Mouse (Mus musculus): ENCODE measurements around the gene Bst2. TPM values are rescaled to one million over a fixed set of nuclear protein-coding genes. Genes with fewer than 3 reads are reported as not detected.

Gene Bst2
- polyA plus RNA-seq, 1 experiment from 2014 or later, result 11.8 TPM

DNA sequence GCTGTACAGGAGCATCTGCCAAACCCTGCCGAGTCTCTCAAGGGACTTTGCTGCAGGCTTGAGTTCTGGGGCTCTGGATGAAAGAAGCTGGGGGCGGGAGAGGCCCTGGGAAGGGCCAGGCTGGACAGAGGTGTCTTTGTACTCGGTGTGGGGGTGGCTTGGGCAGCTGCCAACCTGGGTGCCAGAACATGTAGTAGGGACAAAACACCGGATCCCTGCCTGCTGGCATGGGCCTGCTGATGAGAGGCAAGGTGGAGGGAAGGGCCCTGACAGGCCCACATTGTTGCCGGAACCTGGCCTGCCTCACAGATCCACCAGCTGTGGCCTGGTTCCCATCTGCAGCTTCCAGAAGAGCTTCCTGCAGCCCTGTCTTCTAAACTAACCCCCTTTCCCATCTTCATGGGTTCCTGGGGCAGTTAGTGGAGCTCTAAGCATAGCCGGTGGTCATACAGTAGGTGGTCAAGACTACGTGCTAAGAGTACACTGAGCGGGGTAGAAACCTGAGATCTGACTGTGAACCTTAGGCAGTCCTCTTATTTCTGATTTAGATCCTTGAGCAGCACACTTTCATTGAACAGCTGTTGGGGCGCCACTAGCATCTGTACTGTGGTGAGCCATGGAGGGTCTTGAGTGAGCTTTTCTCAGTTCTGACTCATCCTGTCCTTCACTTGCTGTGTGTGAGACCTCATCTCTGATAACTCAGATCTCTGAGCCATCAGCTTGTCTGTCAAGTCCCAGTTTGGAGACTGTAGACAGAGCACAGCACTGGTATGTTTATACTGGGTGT lies 35.8 kb upstream of the Bst2 start:
- no peak overlapping the region for H3K9ac ChIP-seq (ENCODE audit: low read length)
- H3K4me2 ChIP-seq (ENCODE audit: low read length), result no peak overlapping the region

DNA sequence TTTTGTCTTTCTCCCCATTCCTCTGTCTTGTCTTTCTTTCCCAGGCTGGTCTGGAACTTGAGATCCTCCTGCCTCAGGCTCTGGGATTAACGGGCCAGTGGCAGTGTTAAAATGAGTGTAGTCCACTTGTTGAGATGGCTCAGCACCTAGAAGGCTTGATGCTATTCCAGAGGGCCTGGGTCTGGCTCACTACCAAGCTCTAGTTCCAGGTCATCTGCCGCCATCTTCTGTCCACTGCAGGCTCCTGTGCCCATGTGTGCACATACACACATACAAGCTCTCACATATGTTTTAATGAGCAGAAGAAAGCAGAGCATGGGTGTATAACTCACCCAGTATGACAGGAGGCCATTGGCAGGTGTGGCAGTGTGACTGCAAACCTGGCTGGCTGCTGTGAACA lies 34.8 kb upstream of the Bst2 start:
- no peak overlapping the region for H3K9ac ChIP-seq (ENCODE audit: low read length)
- no peak overlapping the region for H3K4me2 ChIP-seq (ENCODE audit: low read length)
- H3K9me3 ChIP-seq (ENCODE audit: control insufficient read depth, low read length), result no peaks in the 10 kb centered on the region
- peaks cover 6% of the 10 kb centered on the region; the same call in 1 of the 2 replicates for H3K4me1 ChIP-seq (replicated peaks; ENCODE audit: control insufficient read depth, insufficient read depth, low read length)
- no peak overlapping the region for H3K4me3 ChIP-seq (ENCODE audit: low read depth, low read length)
- DNase-seq (ENCODE audit: low spot score) (no peak), ATAC-seq (replicated peaks; ENCODE audit: low FRiP score, low TSS enrichment, low read depth) (no peak)
- H3K27me3 ChIP-seq (replicated peaks; ENCODE audit: control insufficient read depth, insufficient read depth, low read length), result 0 out of 2 replicates have a peak, but pooled peaks cover 2% of the 10 kb centered on the region
- no peaks in the 10 kb centered on the region for H3K36me3 ChIP-seq (ENCODE audit: control insufficient read depth, insufficient read depth, low read length)
- 86% methylated on average over 2 of the region's 2 CpGs for WGBS
- no peak overlapping the region for H3K27ac ChIP-seq (ENCODE audit: low read depth)

More for the DNA sequence above, 35.8 kb upstream of the Bst2 start:
- 0 out of 2 replicates have a peak, but pooled peaks cover 2% of the 10 kb centered on the region for H3K27me3 ChIP-seq (replicated peaks; ENCODE audit: control insufficient read depth, insufficient read depth, low read length)
- DNase-seq (ENCODE audit: low spot score), result no peak
- no peaks in the 10 kb centered on the region for H3K36me3 ChIP-seq (ENCODE audit: control insufficient read depth, insufficient read depth, low read length)
- ATAC-seq (replicated peaks; ENCODE audit: low FRiP score, low TSS enrichment, low read depth), result no peak
- no peak overlapping the region for H3K27ac ChIP-seq (ENCODE audit: low read depth)
- no peak overlapping the region for H3K4me3 ChIP-seq (ENCODE audit: low read depth, low read length)
- 84% methylated on average over 9 of the region's 9 CpGs for WGBS
- no peaks in the 10 kb centered on the region for H3K9me3 ChIP-seq (ENCODE audit: control insufficient read depth, low read length)
- H3K4me1 ChIP-seq (replicated peaks; ENCODE audit: control insufficient read depth, insufficient read depth, low read length), result peaks cover 6% of the 10 kb centered on the region; the same call in 1 of the 2 replicates

DNA sequence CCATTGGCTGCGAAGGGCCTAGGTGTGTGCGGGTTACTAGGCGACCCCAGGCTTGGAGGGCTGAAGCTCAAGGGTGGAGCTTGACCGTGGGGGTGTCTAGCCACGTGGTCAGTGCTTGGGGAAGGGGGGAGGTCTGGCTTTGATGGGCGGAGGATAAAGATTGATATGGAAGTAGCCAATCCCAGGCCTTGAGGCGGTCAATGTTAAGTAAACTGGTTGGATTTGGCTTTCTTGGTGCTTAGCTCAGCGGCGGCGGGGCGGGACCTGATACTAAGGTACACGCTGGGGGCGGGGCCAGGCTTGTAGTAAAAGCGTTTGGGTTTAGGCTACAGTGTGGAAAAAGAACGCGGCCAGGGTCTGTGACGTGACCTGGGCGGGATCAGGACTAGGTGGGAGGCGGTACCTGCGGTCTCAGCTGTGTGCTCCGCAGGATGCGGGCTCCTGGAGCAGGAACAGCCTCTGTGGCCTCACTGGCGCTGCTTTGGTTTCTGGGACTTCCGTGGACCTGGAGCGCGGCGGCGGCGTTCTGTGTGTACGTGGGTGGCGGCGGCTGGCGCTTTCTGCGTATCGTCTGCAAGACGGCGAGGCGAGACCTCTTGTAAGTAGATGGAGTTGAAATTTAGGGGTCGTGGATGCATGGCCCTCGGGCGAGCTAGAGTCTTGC lies 33.2 kb upstream of the Bst2 start:
- 1% methylated on average over 41 of the region's 41 CpGs for WGBS
- DNase-seq (ENCODE audit: low spot score), result peak; percentile 94
- peak overlapping the region; percentile 50 for H3K4me3 ChIP-seq (ENCODE audit: low read depth, low read length)
- H3K27ac ChIP-seq (ENCODE audit: low read depth), result peak overlapping the region; percentile 73
- H3K27me3 ChIP-seq (replicated peaks; ENCODE audit: control insufficient read depth, insufficient read depth, low read length), result peaks cover 12% of the 10 kb centered on the region; the same call in 1 of the 2 replicates
- peak overlapping the region; percentile 82 for H3K4me2 ChIP-seq (ENCODE audit: low read length)
- H3K36me3 ChIP-seq (ENCODE audit: control insufficient read depth, insufficient read depth, low read length), result no peaks in the 10 kb centered on the region
- peak; percentile 91 for ATAC-seq (replicated peaks; ENCODE audit: low FRiP score, low TSS enrichment, low read depth)
- H3K9me3 ChIP-seq (ENCODE audit: control insufficient read depth, low read length), result no peaks in the 10 kb centered on the region
- H3K4me1 ChIP-seq (replicated peaks; ENCODE audit: control insufficient read depth, insufficient read depth, low read length), result peaks cover 6% of the 10 kb centered on the region; the same call in 1 of the 2 replicates
- H3K9ac ChIP-seq (ENCODE audit: low read length), result peak overlapping the region; percentile 59

DNA sequence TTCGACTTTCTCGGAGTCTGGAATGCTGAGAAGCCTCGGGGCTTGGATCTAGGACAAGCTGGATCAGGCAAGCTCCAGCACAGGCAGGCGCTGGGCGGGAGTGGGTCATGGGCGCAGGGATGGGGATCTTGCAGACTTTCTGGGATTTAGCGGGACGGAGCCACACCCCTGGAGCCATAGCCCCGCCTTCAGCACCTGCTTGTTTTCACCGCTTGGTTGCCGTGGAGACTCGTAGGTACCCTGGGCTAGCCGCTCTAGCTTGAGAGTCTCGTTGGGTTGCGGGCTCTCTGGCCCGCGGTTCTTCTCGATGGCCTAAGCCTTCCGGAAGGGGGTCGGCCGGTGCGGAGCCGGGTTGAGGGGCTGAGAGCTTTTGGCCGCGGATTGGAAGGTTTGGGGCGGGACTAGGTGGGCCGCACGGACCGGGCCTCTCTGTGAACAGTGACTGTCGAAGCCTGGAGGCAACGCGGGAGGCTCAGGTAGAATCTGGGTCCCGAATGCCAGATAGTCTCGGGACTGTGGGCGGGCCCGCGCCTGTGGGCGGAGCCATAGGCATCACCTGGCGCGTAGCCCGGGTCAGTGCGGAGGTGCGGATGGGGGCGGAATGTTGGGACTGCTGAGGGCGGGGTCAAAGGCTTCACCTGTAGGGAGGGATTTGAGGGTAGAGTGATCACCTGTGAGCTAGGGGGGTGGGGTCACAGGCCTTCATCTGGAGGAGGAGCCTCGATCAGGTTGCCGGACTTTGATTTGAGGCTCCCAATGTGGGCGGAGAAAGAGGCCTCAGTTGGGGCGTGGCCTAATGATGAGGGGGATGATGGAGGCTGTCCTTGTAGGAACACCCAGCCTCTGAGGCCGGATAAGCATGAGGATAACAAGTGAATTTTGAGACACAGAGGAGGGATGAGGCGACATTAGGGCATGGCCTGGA lies 32.4 kb upstream of the Bst2 start:
- Histone ChIP-seq H3K36me3 (ENCODE audit: control insufficient read depth, insufficient read depth, low read length) (no peaks in the 10 kb centered on the region), H3K9me3 (ENCODE audit: control insufficient read depth, low read length) (no peaks in the 10 kb centered on the region), H3K9ac (ENCODE audit: low read length) (peak overlapping the region; percentile 36), H3K4me2 (ENCODE audit: low read length) (peak overlapping the region; percentile 82), H3K4me3 (ENCODE audit: low read depth, low read length) (peak overlapping the region; percentile 50), H3K4me1 (replicated peaks; ENCODE audit: control insufficient read depth, insufficient read depth, low read length) (peaks cover 6% of the 10 kb centered on the region; the same call in 1 of the 2 replicates), H3K27ac (ENCODE audit: low read depth) (peak overlapping the region; percentile 73), H3K27me3 (replicated peaks; ENCODE audit: control insufficient read depth, insufficient read depth, low read length) (peaks cover 12% of the 10 kb centered on the region; the same call in 1 of the 2 replicates)
- ATAC-seq (replicated peaks; ENCODE audit: low FRiP score, low TSS enrichment, low read depth) (peak; percentile 80), DNase-seq (ENCODE audit: low spot score) (peak; percentile 99)
- WGBS, result under 1% methylated on average over 51 of the region's 51 CpGs

DNA sequence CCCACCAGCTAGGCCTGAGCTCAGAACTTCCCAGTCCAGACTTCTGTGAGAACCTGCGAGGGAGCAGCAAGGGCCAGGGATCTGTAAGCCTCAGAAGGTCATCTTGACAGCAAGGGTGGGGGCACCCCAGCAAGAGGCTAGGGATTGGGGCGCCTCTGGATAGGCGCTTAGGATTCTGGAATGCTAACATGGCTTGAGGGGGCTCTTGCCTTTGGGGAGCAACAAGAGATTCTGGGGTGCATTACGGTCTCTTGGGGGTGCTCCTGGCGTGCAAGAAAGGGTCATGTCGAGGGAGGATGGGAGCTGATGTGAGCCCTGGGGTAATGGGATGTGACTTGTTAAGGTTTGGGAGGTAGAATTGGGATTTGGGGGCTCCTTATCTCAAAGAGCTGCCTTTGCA lies 31.7 kb upstream of the Bst2 start:
- Histone ChIP-seq H3K36me3 (ENCODE audit: control insufficient read depth, insufficient read depth, low read length) (no peaks in the 10 kb centered on the region), H3K27ac (ENCODE audit: low read depth) (peak overlapping the region; percentile 52; the same call in 1 of the 2 replicates), H3K27me3 (replicated peaks; ENCODE audit: control insufficient read depth, insufficient read depth, low read length) (peaks cover 12% of the 10 kb centered on the region), H3K4me1 (replicated peaks; ENCODE audit: control insufficient read depth, insufficient read depth, low read length) (peaks cover 6% of the 10 kb centered on the region; the same call in 1 of the 2 replicates), H3K4me3 (ENCODE audit: low read depth, low read length) (peak overlapping the region; percentile 50), H3K9me3 (ENCODE audit: control insufficient read depth, low read length) (peaks cover 5% of the 10 kb centered on the region; the same call in 1 of the 2 replicates), H3K9ac (ENCODE audit: low read length) (peak overlapping the region; percentile 36; the same call in 1 of the 2 replicates), H3K4me2 (ENCODE audit: low read length) (peak overlapping the region; percentile 82)
- ATAC-seq (replicated peaks; ENCODE audit: low FRiP score, low TSS enrichment, low read depth), result no peak
- 17% methylated on average over 6 of the region's 6 CpGs for WGBS
- DNase-seq (ENCODE audit: low spot score), result peak; percentile 65

DNA sequence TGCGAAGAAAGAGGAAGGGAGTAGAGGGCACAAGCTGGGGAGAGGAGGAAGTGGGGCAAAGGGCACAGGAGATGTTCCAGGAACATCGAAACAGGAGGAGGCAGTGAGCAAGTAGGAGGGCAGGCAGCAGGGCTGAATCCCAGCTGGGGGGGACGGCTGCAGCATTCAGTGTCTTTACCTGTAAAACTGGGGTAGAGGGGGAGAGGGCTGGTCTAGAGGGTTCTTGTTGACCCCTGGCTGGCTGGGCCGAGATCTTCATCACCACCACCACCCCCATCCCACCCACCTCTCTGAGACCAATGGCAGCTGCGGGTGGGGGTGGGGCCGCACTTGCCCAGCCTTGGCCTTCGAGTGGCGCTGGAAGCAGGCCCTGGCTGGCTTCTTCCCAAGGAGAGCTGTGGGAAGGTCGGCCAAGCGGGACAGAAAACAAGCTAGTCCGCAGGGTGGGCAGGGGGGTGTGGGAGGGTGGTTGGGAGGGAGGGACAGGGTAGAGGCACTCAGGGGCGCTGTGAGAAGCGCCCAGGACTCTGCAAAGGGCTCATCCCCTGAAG lies 31.2 kb upstream of the Bst2 start, which contains the start of gene Slc27a1:
Gene Slc27a1, plus strand, starts transcription at position 496 of the 551 bp plus-strand sequence.
- WGBS, result 16% methylated on average over 13 of the region's 13 CpGs
- Histone ChIP-seq H3K36me3 (ENCODE audit: control insufficient read depth, insufficient read depth, low read length) (no peaks in the 10 kb centered on the region), H3K4me1 (replicated peaks; ENCODE audit: control insufficient read depth, insufficient read depth, low read length) (peaks cover 6% of the 10 kb centered on the region; the same call in 1 of the 2 replicates), H3K4me3 (ENCODE audit: low read depth, low read length) (peak within 1 kb of the TSS; percentile 50), H3K27me3 (replicated peaks; ENCODE audit: control insufficient read depth, insufficient read depth, low read length) (peaks cover 12% of the 10 kb centered on the region), H3K9me3 (ENCODE audit: control insufficient read depth, low read length) (peaks cover 6% of the 10 kb centered on the region; the same call in 1 of the 2 replicates), H3K4me2 (ENCODE audit: low read length) (peak within 1 kb of the TSS; percentile 82), H3K9ac (ENCODE audit: low read length) (peak within 1 kb of the TSS; percentile 36), H3K27ac (ENCODE audit: low read depth) (peak within 1 kb of the TSS; percentile 52; the same call in 1 of the 2 replicates)
- no peak for ATAC-seq (replicated peaks; ENCODE audit: low FRiP score, low TSS enrichment, low read depth)
- DNase-seq (ENCODE audit: low spot score), result no peak

DNA sequence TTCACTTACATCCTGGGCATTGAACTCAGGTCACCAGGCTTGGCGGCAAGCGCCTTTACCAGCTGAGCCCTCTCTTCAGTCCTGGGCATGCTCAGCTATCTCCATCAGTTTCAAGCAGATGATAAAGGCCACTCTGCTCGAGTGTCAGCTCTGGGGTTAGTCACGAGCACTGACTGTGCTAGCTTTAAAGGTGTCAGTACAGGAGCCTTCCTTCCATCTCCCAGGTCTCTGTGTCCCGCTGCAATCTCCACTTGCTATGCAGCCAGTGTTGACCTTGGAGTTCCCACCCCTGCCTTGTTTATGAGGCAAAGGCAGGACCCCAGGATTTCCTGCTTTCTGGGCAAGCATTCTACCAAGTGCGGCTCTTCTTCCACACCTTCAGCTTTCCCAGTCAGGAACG lies 30.3 kb upstream of the Bst2 start:
- Histone ChIP-seq H3K27ac (ENCODE audit: low read depth) (no peak overlapping the region), H3K9ac (ENCODE audit: low read length) (no peak overlapping the region), H3K4me2 (ENCODE audit: low read length) (no peak overlapping the region), H3K4me1 (replicated peaks; ENCODE audit: control insufficient read depth, insufficient read depth, low read length) (peaks cover 10% of the 10 kb centered on the region; the same call in 1 of the 2 replicates), H3K4me3 (ENCODE audit: low read depth, low read length) (no peak overlapping the region), H3K27me3 (replicated peaks; ENCODE audit: control insufficient read depth, insufficient read depth, low read length) (peaks cover 20% of the 10 kb centered on the region), H3K36me3 (ENCODE audit: control insufficient read depth, insufficient read depth, low read length) (no peaks in the 10 kb centered on the region), H3K9me3 (ENCODE audit: control insufficient read depth, low read length) (peaks cover 6% of the 10 kb centered on the region; the same call in 1 of the 2 replicates)
- ATAC-seq (replicated peaks; ENCODE audit: low FRiP score, low TSS enrichment, low read depth), result no peak
- no peak for DNase-seq (ENCODE audit: low spot score)
- WGBS, result 70% methylated on average over 7 of the region's 7 CpGs

All from intestine, embryonic 14.5 days (tissue).